Mouse (Mus musculus) olfactory bulb, adult 2 months (tissue): ENCODE data around the gene Pou2f2.

Experiments
- CTCF ChIP-seq: fragments of 200-500 bp; IDR thresholded peaks from 2 replicates; pipeline ENCODE4 v1.5.1; 2012; ENCODE audit warnings: low read depth, mild to moderate bottlenecking, low read length, moderate library complexity; ENCODE audit not compliant: insufficient read depth
- POLR2A ChIP-seq: fragments of 200-500 bp; IDR thresholded peaks from 2 replicates; pipeline ENCODE4 v1.6.1; 2012; ENCODE audit warnings: mild to moderate bottlenecking, low read depth, low read length, moderate library complexity; ENCODE audit not compliant: insufficient read depth

DNA sequence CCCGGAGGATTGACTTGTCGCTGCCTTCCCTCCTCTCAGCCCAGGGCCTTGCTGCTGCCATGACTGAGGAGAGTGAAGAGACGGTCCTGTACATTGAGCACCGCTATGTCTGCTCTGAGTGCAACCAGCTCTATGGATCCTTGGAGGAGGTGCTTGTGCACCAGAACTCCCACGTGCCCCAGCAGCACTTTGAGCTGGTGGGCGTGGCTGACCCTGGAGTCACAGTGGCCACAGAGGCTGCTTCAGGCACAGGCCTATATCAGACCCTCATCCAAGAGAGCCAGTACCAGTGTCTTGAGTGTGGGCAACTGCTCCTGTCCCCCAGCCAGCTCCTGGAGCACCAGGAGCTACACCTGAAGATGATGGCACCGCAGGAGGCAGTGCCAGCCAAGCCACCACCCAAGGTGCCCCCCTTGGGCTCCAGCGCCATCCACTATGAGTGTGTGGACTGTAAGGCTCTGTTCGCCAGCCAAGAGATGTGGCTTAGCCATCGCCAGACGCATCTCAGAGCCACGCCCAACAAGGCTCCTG lies 100.0 kb downstream of the Pou2f2 start:
- TF ChIP-seq CTCF (no peak), POLR2A (no peak)
